Mouse (Mus musculus) lung, embryonic 15.5 days (tissue): ENCODE results near the gene Trappc3. TPM values are rescaled to one million over a fixed set of nuclear protein-coding genes. Genes with fewer than 3 reads are reported as not detected.

ENCODE experiments used
- ATAC-seq: fragments of 200-750 bp; cut with Nextera tagmentation; 2 replicates; pipeline ENCODE4 v1.8.0; 2017; ENCODE audit warnings: moderate number of reproducible peaks, borderline replicate concordance; ENCODE audit not compliant: low FRiP score, low TSS enrichment; ENCODE audit errors: extremely low read depth
- H3K27ac ChIP-seq: fragments of 300-500 bp; sonication (generic); 2 replicates; pipeline ENCODE4 v1.5.1; 2015; ENCODE audit warnings: moderate library complexity, mild to moderate bottlenecking, inconsistent platforms
- H3K27me3 ChIP-seq: fragments of 300-500 bp; sonication (generic); 2 replicates; pipeline ENCODE4 v1.6.1; 2015; ENCODE audit warnings: inconsistent platforms
- H3K36me3 ChIP-seq: fragments of 300-500 bp; sonication (generic); 2 replicates; pipeline ENCODE4 v1.6.1; 2015; ENCODE audit warnings: inconsistent platforms
- H3K4me1 ChIP-seq: fragments of 300-500 bp; sonication (generic); 2 replicates; pipeline ENCODE4 v1.6.1; 2015; ENCODE audit warnings: inconsistent platforms
- H3K4me2 ChIP-seq: fragments of 300-500 bp; sonication (generic); 2 replicates; pipeline ENCODE4 v1.6.1; 2015; ENCODE audit warnings: inconsistent platforms, mild to moderate bottlenecking, moderate library complexity
- H3K4me3 ChIP-seq: fragments of 300-500 bp; sonication (generic); 2 replicates; pipeline ENCODE4 v1.5.1; 2015; ENCODE audit warnings: mild to moderate bottlenecking, inconsistent platforms
- H3K9ac ChIP-seq: fragments of 300-500 bp; sonication (generic); 2 replicates; pipeline ENCODE4 v1.6.1; 2015; ENCODE audit warnings: inconsistent platforms
- H3K9me3 ChIP-seq: fragments of 300-500 bp; sonication (generic); 2 replicates; pipeline ENCODE4 v1.6.1; 2016; ENCODE audit warnings: inconsistent platforms
- WGBS: fragments of 180-500 bp; shearing (Covaris S2); methylation state at CpG from one replicate; pipeline ENCODE4 v1.1.7; 2015; 5-methylcytosine and 5-hydroxymethylcytosine counted together
- polyA plus RNA-seq: library from polyadenylated mRNA; unstranded; fragments of >200 nt; fragmentation: Nextera tagmentation; extraction: Ambion mirVana; gene quantifications from 2 replicates; pipeline ENCODE4 v1.2.1, GENCODE M21; 2015

Gene Trappc3
- polyA plus RNA-seq, 1 experiment from 2014 or later, result 108 TPM

GRCm38 (mm10) chr4:126261266-126261665 lies 859 bp upstream of the Trappc3 start:
- Histone ChIP-seq H3K4me1 (peaks cover 56% of the 10 kb centered on the region), H3K9ac (no peak overlapping the region), H3K36me3 (no peaks in the 10 kb centered on the region), H3K27ac (peak overlapping the region; percentile 97), H3K4me2 (peak overlapping the region; percentile 53), H3K4me3 (0 out of 2 replicates have a peak overlapping the region, but pooled peaks have one; percentile 4), H3K9me3 (no peaks in the 10 kb centered on the region), H3K27me3 (no peaks in the 10 kb centered on the region)
- 73% methylated on average over 6 of the region's 6 CpGs for WGBS
- no peak for ATAC-seq

DNA sequence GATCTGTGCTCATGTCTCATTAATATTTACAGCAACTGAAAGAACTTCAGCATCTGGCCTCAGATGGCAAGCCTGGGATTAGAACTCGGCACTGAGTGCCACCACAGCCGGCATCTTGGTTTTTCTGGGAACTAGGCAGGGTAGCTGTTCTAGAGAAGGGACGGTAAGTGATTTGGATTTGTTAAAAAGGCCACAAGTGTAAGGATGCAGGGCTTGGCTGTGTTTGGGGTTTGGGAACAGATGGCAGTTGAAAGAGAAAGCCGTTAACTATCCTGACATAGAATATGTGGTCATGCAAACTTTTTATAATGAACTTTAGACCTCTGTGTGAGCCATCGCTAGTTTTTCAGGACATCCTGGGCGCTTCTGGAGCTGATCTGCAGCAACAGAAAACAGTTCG lies 450 bp upstream of the Trappc3 start:
- Histone ChIP-seq H3K27ac (no peak overlapping the region; the same call in 1 of the 2 replicates), H3K4me1 (peaks cover 56% of the 10 kb centered on the region), H3K27me3 (no peaks in the 10 kb centered on the region), H3K9me3 (no peaks in the 10 kb centered on the region), H3K36me3 (no peaks in the 10 kb centered on the region), H3K9ac (no peak overlapping the region), H3K4me3 (no peak overlapping the region), H3K4me2 (peak overlapping the region; percentile 25; the same call in 1 of the 2 replicates)
- WGBS, result 38% methylated on average over 7 of the region's 7 CpGs
- ATAC-seq, result no peak

GRCm38 (mm10) chr4:126269292-126269691 lies 7.2 kb downstream of the Trappc3 start:
- 57% methylated on average over 3 of the region's 3 CpGs for WGBS
- Histone ChIP-seq H3K4me2 (no peak overlapping the region), H3K4me3 (no peak overlapping the region), H3K9ac (no peak overlapping the region), H3K9me3 (no peaks in the 10 kb centered on the region), H3K36me3 (peaks cover 16% of the 10 kb centered on the region), H3K4me1 (no peaks in the 10 kb centered on the region), H3K27me3 (no peaks in the 10 kb centered on the region), H3K27ac (no peak overlapping the region)
- ATAC-seq, result no peak

DNA sequence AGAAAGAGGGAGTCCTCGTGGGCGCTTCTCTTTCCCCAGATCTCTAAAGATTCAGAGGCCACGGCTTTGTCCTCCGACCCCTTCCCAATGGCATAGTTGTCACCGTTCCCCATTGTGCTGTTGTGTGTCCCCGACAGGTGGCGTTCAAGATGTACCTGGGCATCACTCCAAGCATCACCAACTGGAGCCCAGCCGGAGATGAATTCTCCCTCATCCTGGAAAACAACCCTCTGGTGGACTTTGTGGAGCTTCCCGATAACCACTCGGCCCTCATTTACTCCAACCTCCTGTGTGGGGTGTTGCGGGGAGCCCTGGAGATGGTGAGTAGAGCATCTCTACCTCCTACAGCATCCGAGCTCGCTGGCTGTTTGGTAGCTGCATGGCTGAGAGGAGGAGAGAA lies 11.6 kb downstream of the Trappc3 start:
- no peak overlapping the region for H3K27ac ChIP-seq
- H3K9me3 ChIP-seq, result no peaks in the 10 kb centered on the region
- WGBS, result 80% methylated on average over 13 of the region's 13 CpGs
- H3K4me2 ChIP-seq, result no peak overlapping the region
- H3K36me3 ChIP-seq, result peaks cover 26% of the 10 kb centered on the region
- H3K9ac ChIP-seq, result no peak overlapping the region
- H3K4me3 ChIP-seq, result no peak overlapping the region
- no peak for ATAC-seq
- H3K4me1 ChIP-seq, result no peaks in the 10 kb centered on the region
- no peaks in the 10 kb centered on the region for H3K27me3 ChIP-seq

DNA sequence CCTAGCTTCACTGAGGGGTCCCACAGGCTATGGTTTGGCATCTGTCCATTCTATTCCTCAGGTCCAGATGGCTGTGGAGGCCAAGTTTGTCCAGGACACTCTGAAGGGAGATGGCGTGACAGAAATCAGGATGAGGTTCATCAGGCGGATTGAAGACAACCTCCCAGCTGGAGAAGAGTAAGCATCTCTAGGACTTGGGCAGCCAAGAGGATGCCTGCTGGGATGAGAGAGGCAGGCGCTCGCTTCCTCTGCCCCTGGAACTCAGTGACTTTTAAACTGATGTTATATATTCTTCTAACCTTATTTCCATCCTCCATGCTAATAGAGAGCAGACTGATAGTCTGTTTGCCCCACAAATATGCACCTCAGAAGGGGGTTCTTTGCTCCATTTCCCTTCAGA lies 13.0 kb downstream of the Trappc3 start:
- ATAC-seq, result no peak
- H3K27ac ChIP-seq, result no peak overlapping the region

DNA sequence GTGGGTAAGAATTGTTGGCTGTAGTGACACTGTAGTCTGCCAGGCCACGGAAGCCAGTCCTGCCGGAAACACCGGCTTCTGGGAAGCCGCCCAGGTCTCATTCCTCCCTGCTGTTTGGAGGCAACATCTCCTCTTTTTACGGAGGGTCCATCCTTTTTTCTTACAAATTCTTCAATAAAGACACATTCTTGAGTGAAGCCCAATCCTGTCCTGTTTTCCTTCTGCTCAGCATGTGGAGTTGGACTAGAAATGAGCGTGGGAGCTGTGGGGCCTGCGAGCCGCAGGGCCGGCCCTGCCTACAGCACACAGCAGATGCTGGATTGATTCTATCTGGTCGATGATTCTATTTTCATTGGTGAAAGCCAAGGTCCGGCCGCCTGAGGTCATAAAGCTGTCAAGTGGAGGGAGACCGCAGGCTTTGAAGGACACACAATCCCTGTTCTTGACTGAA lies 13.6 kb downstream of the Trappc3 start:
- H3K27ac ChIP-seq, result no peak overlapping the region
- 83% methylated on average over 13 of the region's 13 CpGs for WGBS
- no peak for ATAC-seq

More for the DNA sequence above, 13.0 kb downstream of the Trappc3 start:
- no peak overlapping the region for H3K4me3 ChIP-seq
- H3K4me1 ChIP-seq, result no peaks in the 10 kb centered on the region
- WGBS, result 90% methylated on average over 4 of the region's 4 CpGs
- H3K36me3 ChIP-seq, result peaks cover 26% of the 10 kb centered on the region
- no peak overlapping the region for H3K9ac ChIP-seq
- H3K4me2 ChIP-seq, result no peak overlapping the region
- no peaks in the 10 kb centered on the region for H3K9me3 ChIP-seq
- no peaks in the 10 kb centered on the region for H3K27me3 ChIP-seq

GRCm38 (mm10) chr4:126277906-126278564 lies 15.9 kb downstream of the Trappc3 start:
- Histone ChIP-seq H3K36me3 (peaks cover 21% of the 10 kb centered on the region), H3K27me3 (no peaks in the 10 kb centered on the region), H3K27ac (no peak overlapping the region), H3K9ac (no peak overlapping the region), H3K4me1 (0 out of 2 replicates have a peak, but pooled peaks cover 2% of the 10 kb centered on the region), H3K4me3 (no peak overlapping the region), H3K9me3 (no peaks in the 10 kb centered on the region), H3K4me2 (peak overlapping the region; percentile 34)
- no peak for ATAC-seq
- 11% methylated on average over 13 of the region's 13 CpGs for WGBS

More for the DNA sequence above, 13.6 kb downstream of the Trappc3 start:
- Histone ChIP-seq H3K4me2 (no peak overlapping the region), H3K4me1 (no peaks in the 10 kb centered on the region), H3K36me3 (peaks cover 26% of the 10 kb centered on the region), H3K9me3 (no peaks in the 10 kb centered on the region), H3K4me3 (no peak overlapping the region), H3K9ac (no peak overlapping the region), H3K27me3 (no peaks in the 10 kb centered on the region)

- ATAC-seq, result no peak
- H3K4me3 ChIP-seq, result no peak overlapping the region
- peaks cover 17% of the 10 kb centered on the region for H3K36me3 ChIP-seq
- no peak overlapping the region for H3K27ac ChIP-seq
- 0 out of 2 replicates have a peak, but pooled peaks cover 2% of the 10 kb centered on the region for H3K4me1 ChIP-seq
- no peak overlapping the region for H3K9ac ChIP-seq
- H3K4me2 ChIP-seq, result no peak overlapping the region
- H3K9me3 ChIP-seq, result no peaks in the 10 kb centered on the region
- 35% methylated on average over 9 of the region's 9 CpGs for WGBS
- H3K27me3 ChIP-seq, result no peaks in the 10 kb centered on the region
Observed at GRCm38 (mm10) chr4:126278565-126278915, 16.4 kb downstream of the Trappc3 start.

GRCm38 (mm10) chr4:126278961-126279360 lies 16.8 kb downstream of the Trappc3 start:
- Histone ChIP-seq H3K27ac (no peak overlapping the region), H3K36me3 (peaks cover 13% of the 10 kb centered on the region), H3K9ac (no peak overlapping the region), H3K27me3 (no peaks in the 10 kb centered on the region), H3K4me2 (no peak overlapping the region), H3K4me3 (no peak overlapping the region), H3K4me1 (0 out of 2 replicates have a peak, but pooled peaks cover 2% of the 10 kb centered on the region), H3K9me3 (no peaks in the 10 kb centered on the region)
- no peak for ATAC-seq
- WGBS, result 67% methylated on average over 9 of the region's 9 CpGs

DNA sequence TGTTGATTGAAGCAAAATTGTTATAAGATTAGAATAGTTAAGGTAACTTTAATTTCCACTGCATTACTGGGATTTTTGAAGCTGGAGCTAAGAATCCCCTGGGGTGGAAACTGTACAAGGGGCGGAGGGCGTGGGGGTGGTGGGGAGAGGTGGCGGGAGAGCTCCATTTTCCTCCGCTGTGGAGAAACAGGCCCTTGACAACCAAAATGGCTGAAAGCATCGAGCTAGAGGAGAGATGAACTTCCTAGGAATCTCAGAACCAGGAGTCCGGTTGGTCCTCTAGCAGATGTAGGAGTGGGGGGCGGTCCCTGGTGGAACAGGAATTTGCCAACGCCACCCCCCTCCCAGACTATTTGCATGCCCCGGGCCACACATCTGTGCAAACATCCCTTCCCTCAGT lies 19.6 kb downstream of the Trappc3 start:
- H3K27me3 ChIP-seq, result peaks cover 16% of the 10 kb centered on the region

DNA sequence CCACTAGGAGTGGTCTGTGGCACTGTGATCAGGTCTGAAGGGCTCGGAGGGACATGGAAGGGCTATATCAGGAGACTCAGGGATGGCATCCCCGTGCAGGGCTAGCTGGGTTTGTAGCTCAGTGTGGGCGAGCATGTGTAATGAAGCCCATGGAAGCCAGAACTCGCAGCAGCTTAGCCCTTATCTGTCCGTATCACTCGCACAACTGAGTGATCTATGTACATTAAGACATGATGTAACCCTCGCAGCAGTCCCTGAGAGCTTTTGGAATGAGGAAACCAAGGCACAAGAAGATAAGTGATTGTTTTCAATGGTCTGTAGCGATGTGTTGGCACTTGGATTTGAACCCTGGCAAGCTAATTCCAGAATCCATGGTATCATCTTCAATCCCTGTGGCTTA lies 21.5 kb downstream of the Trappc3 start:
- peaks cover 20% of the 10 kb centered on the region for H3K4me1 ChIP-seq
- H3K36me3 ChIP-seq, result no peaks in the 10 kb centered on the region
- no peak overlapping the region for H3K27ac ChIP-seq
- peaks cover 34% of the 10 kb centered on the region for H3K27me3 ChIP-seq
- H3K4me2 ChIP-seq, result no peak overlapping the region
- H3K9me3 ChIP-seq, result no peaks in the 10 kb centered on the region
- H3K4me3 ChIP-seq, result no peak overlapping the region
- ATAC-seq, result no peak
- 69% methylated on average over 8 of the region's 8 CpGs for WGBS
- no peak overlapping the region for H3K9ac ChIP-seq

More for the DNA sequence above, 19.6 kb downstream of the Trappc3 start:
- Histone ChIP-seq H3K4me3 (no peak overlapping the region), H3K4me2 (no peak overlapping the region), H3K27ac (no peak overlapping the region), H3K4me1 (peaks cover 8% of the 10 kb centered on the region), H3K9me3 (no peaks in the 10 kb centered on the region), H3K36me3 (no peaks in the 10 kb centered on the region), H3K9ac (no peak overlapping the region)
- 47% methylated on average over 9 of the region's 9 CpGs for WGBS
- ATAC-seq, result no peak

DNA sequence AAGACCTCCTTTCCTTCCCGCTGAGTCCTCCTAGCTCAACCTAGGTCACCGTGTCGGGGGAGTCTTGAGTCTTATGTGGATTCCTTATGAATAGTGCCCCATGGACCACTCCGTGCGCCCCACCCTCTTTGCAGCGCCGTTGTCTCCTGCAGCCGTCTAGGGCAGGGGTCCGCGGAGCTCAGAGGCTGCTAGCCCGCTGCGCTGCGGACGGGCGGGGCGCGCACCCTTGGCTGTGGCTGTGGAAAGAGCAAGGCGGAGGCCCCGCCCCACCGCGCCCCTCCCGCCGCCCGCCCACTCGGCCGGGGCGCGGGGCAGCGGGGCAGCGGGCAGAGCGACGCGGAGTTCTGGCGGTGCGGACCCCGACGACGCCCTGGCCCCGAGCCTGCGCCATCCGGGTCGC lies 24.4 kb downstream of the Trappc3 start, which contains the start of gene Col8a2:
Gene Col8a2 (plus strand): TSS at position 302 of the 400 bp plus-strand sequence.
- Histone ChIP-seq H3K9ac (peak within 1 kb of the TSS; percentile 42; the same call in 1 of the 2 replicates), H3K27me3 (peaks cover 46% of the 10 kb centered on the region), H3K4me1 (peaks cover 25% of the 10 kb centered on the region), H3K4me2 (peak within 1 kb of the TSS; percentile 87), H3K27ac (no peak within 1 kb of the TSS), H3K4me3 (peak within 1 kb of the TSS; percentile 49), H3K36me3 (no peaks in the 10 kb centered on the region), H3K9me3 (no peaks in the 10 kb centered on the region)
- peak; percentile 68 for ATAC-seq
- whole genome bisulfite sequencing, result 1% methylated on average over 31 of the region's 42 CpGs
